In the genomic region with DNA sequence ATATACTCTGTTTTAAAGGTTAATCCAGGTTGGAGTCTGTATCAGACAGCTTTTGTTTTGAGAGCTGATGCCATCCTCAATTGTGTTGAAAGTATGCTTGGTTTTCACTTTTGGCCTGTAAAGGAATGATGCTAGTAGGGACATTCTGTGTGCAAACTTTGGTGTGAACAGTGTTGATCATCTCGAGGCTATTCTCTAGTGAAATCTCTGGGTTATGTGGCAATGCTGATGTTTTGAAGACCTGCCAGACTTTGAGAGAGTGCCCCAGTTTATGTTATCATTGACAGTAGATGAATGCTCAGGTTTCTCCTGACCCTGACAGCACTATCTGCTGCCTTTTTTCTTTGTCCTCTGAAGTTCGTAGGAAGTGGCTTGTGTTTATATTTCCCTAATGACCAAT, we compare ENCODE assay signal across 8 mouse cellular contexts. TPM values are rescaled to one million over a fixed set of nuclear protein-coding genes. Genes with fewer than 3 reads are reported as not detected.
DNase-seq lines count a peak whose midpoint lies in the region; ATAC-seq lines count a peak whose summit lies in the region.

No protein-coding gene starts in this region.

- ATAC-seq in heart, embryonic 14.5 days (ENCODE audit: insufficient number of reproducible peaks, insufficient read depth, low FRiP score, low read depth) = no peak
- no peak for ATAC-seq in hindbrain, embryonic 12.5 days (ENCODE audit: low FRiP score)
- no peak for ATAC-seq in midbrain, embryonic 12.5 days (ENCODE audit: low FRiP score, low read depth)
- no peak for ATAC-seq in megakaryocyte-erythroid progenitor cell, adult 5-6 weeks (replicated peaks; ENCODE audit: low FRiP score, low TSS enrichment, poor library complexity, severe bottlenecking)
- no peak for ATAC-seq in monocyte, adult 5-6 weeks (replicated peaks; ENCODE audit: insufficient number of reproducible peaks, low FRiP score, low TSS enrichment, poor library complexity, severe bottlenecking)

- peak overlapping the region; percentile 93 for H3K4me2 ChIP-seq in heart, embryonic 14.5 days (ENCODE audit: low read length)
- peak overlapping the region; percentile 72 for H3K4me2 ChIP-seq in hindbrain, embryonic 12.5 days (replicated peaks)
- peak overlapping the region; percentile 86 for H3K4me2 ChIP-seq in midbrain, embryonic 12.5 days (replicated peaks)

- peak overlapping the region; percentile 93 for H3K9ac ChIP-seq in heart, embryonic 14.5 days (ENCODE audit: low read length)
- peak overlapping the region; percentile 84; the same call in 1 of the 2 replicates for H3K9ac ChIP-seq in hindbrain, embryonic 12.5 days
- H3K9ac ChIP-seq in midbrain, embryonic 12.5 days (replicated peaks) = no peak overlapping the region

- peaks cover 12% of the 10 kb centered on the region for H3K36me3 ChIP-seq in heart, embryonic 14.5 days (ENCODE audit: control insufficient read depth, insufficient read depth, low read length)
- peaks cover 10% of the 10 kb centered on the region; the same call in 1 of the 2 replicates for H3K36me3 ChIP-seq in hindbrain, embryonic 12.5 days
- peaks cover 8% of the 10 kb centered on the region; the same call in 1 of the 2 replicates for H3K36me3 ChIP-seq in midbrain, embryonic 12.5 days

- intact Hi-C loops in heart, postnatal 14 days (cut with DNase I) = loop anchor here (5.0 kb wide), 2 partner anchors 44 to 89 kb away; a partner anchor contains a TSS

- no peak overlapping the region for H3K27ac ChIP-seq in heart, embryonic 14.5 days (replicated peaks in 1 of 2; ENCODE audit: control insufficient read depth in 1 of 2, insufficient read depth in 1 of 2, low read depth in 2 of 2, low read length in 2 of 2)
- no peak overlapping the region for H3K27ac ChIP-seq in hindbrain, embryonic 12.5 days
- H3K27ac ChIP-seq in midbrain, embryonic 12.5 days (replicated peaks) = no peak overlapping the region

- peak overlapping the region in 1 of 2 experiments; percentile 91; a peak in 2 of 4 replicates for H3K4me3 ChIP-seq in heart, embryonic 14.5 days (ENCODE audit: control insufficient read depth in 1 of 2, insufficient read depth in 1 of 2, low read depth in 1 of 2, low read length in 2 of 2)
- H3K4me3 ChIP-seq in hindbrain, embryonic 12.5 days = peak overlapping the region; percentile 97
- peak overlapping the region; percentile 97 for H3K4me3 ChIP-seq in midbrain, embryonic 12.5 days

- H3K9me3 ChIP-seq in heart, embryonic 14.5 days (ENCODE audit: control insufficient read depth, low read length) = no peaks in the 10 kb centered on the region
- no peaks in the 10 kb centered on the region for H3K9me3 ChIP-seq in hindbrain, embryonic 12.5 days (replicated peaks)
- H3K9me3 ChIP-seq in midbrain, embryonic 12.5 days = no peaks in the 10 kb centered on the region

- H3K27me3 ChIP-seq in heart, embryonic 14.5 days (ENCODE audit: control insufficient read depth, insufficient read depth, low read length) = no peaks in the 10 kb centered on the region
- no peaks in the 10 kb centered on the region for H3K27me3 ChIP-seq in hindbrain, embryonic 12.5 days
- no peaks in the 10 kb centered on the region for H3K27me3 ChIP-seq in midbrain, embryonic 12.5 days

- no peak for DNase-seq in heart, postnatal 14 days
- peak; percentile 54 for DNase-seq in adipocyte (ENCODE audit: low spot score)
- no peak for DNase-seq in gastrocnemius, postnatal 4 days (ENCODE audit: low spot score in 2 of 2)

- peaks cover 8 to 32% of the 10 kb centered on the region in 2 experiments for H3K4me1 ChIP-seq in heart, embryonic 14.5 days (ENCODE audit: control insufficient read depth in 2 of 2, insufficient read depth in 2 of 2, low read length in 2 of 2)
- peaks cover 18% of the 10 kb centered on the region for H3K4me1 ChIP-seq in hindbrain, embryonic 12.5 days
- H3K4me1 ChIP-seq in midbrain, embryonic 12.5 days = peaks cover 21% of the 10 kb centered on the region

- 40% methylated on average over 2 of the region's 2 CpGs for WGBS in heart, embryonic 14.5 days
- WGBS in hindbrain, embryonic 12.5 days = 78% methylated on average over 2 of the region's 2 CpGs
- WGBS in midbrain, embryonic 12.5 days = 72% methylated on average over 2 of the region's 2 CpGs

RNA-seq across cellular contexts. Expression of a gene that starts 1.2 kb away (rescaled TPM):
- polyA plus RNA-seq in heart, embryonic 14.5 days (2014; fragmentation: Nextera tagmentation; extraction: Ambion mirVana) = 5.3 and 6.3 TPM in 2 replicates
- total RNA-seq in heart, postnatal 14 days (2021) = 10 to 100 TPM in 1 of 2 experiments, 1 to 10 TPM in 1; 7.8 to 10.0 TPM
- 13.6 and 15.8 TPM in 2 replicates for polyA plus RNA-seq in hindbrain, embryonic 12.5 days (2016; fragmentation: Nextera tagmentation; extraction: Ambion mirVana)
- polyA plus RNA-seq in midbrain, embryonic 12.5 days (2016; fragmentation: Nextera tagmentation; extraction: Ambion mirVana) = 12.3 and 14.2 TPM in 2 replicates
- total RNA-seq in megakaryocyte-erythroid progenitor cell, adult 5-6 weeks (2014; fragmentation: Nextera tagmentation) = 3.3 and 7.8 TPM in 2 replicates
- 3.9 and 6.2 TPM in 2 replicates for total RNA-seq in megakaryocyte-erythroid progenitor cell, adult 5-6 weeks (2017)
- total RNA-seq in gastrocnemius, postnatal 4 days (2021) = 1 to 10 TPM in 1 of 2 experiments, under 1 TPM in 1; 0.96 to 1.4 TPM
- 0.29 to 0.32 TPM in 2 of 3 replicates, not detected in the other for total RNA-seq in monocyte, adult 5-6 weeks (2017)

RNA-seq across cellular contexts. Expression of a gene that starts 1.4 kb away (rescaled TPM):
- polyA plus RNA-seq in heart, embryonic 14.5 days (2014; fragmentation: Nextera tagmentation; extraction: Ambion mirVana) = 80.0 and 80.7 TPM in 2 replicates
- 100 to 1,000 TPM in 1 of 2 experiments, 10 to 100 TPM in 1; 93.8 to 100 TPM for total RNA-seq in heart, postnatal 14 days (2021)
- 34.6 and 37.5 TPM in 2 replicates for polyA plus RNA-seq in hindbrain, embryonic 12.5 days (2016; fragmentation: Nextera tagmentation; extraction: Ambion mirVana)
- 37.2 and 46.5 TPM in 2 replicates for polyA plus RNA-seq in midbrain, embryonic 12.5 days (2016; fragmentation: Nextera tagmentation; extraction: Ambion mirVana)
- 24.5 and 55.2 TPM in 2 replicates for total RNA-seq in megakaryocyte-erythroid progenitor cell, adult 5-6 weeks (2014; fragmentation: Nextera tagmentation)
- total RNA-seq in megakaryocyte-erythroid progenitor cell, adult 5-6 weeks (2017) = 24.3 and 40.0 TPM in 2 replicates
- 10 to 100 TPM; 35.5 to 35.7 TPM for total RNA-seq in gastrocnemius, postnatal 4 days (2021)
- 5.7 to 9.8 TPM (median 8.6 TPM) in 3 replicates for total RNA-seq in monocyte, adult 5-6 weeks (2017)

RNA-seq across cellular contexts. Expression of a gene that starts 46.0 kb away (rescaled TPM):
- polyA plus RNA-seq in heart, embryonic 14.5 days (2014; fragmentation: Nextera tagmentation; extraction: Ambion mirVana) = 33.2 and 37.9 TPM in 2 replicates
- total RNA-seq in heart, postnatal 14 days (2021) = 10 to 100 TPM; 52.4 to 56.6 TPM
- polyA plus RNA-seq in hindbrain, embryonic 12.5 days (2016; fragmentation: Nextera tagmentation; extraction: Ambion mirVana) = 11.9 and 12.3 TPM in 2 replicates
- 9.6 and 10.3 TPM in 2 replicates for polyA plus RNA-seq in midbrain, embryonic 12.5 days (2016; fragmentation: Nextera tagmentation; extraction: Ambion mirVana)
- total RNA-seq in megakaryocyte-erythroid progenitor cell, adult 5-6 weeks (2014; fragmentation: Nextera tagmentation) = 11.8 and 13.6 TPM in 2 replicates
- 14.5 and 26.4 TPM in 2 replicates for total RNA-seq in megakaryocyte-erythroid progenitor cell, adult 5-6 weeks (2017)
- 10 to 100 TPM in 1 of 2 experiments, 1 to 10 TPM in 1; 9.9 to 10.9 TPM for total RNA-seq in gastrocnemius, postnatal 4 days (2021)
- 7.0 to 10.6 TPM (median 8.4 TPM) in 3 replicates for total RNA-seq in monocyte, adult 5-6 weeks (2017)

RNA-seq across cellular contexts. Expression of a gene that starts 46.0 kb away (rescaled TPM):
- 1.7 and 1.8 TPM in 2 replicates for polyA plus RNA-seq in heart, embryonic 14.5 days (2014; fragmentation: Nextera tagmentation; extraction: Ambion mirVana)
- total RNA-seq in heart, postnatal 14 days (2021) = 1 to 10 TPM; 1.7 to 1.9 TPM
- 1.2 and 2.6 TPM in 2 replicates for polyA plus RNA-seq in hindbrain, embryonic 12.5 days (2016; fragmentation: Nextera tagmentation; extraction: Ambion mirVana)
- 2.6 and 2.7 TPM in 2 replicates for polyA plus RNA-seq in midbrain, embryonic 12.5 days (2016; fragmentation: Nextera tagmentation; extraction: Ambion mirVana)
- 1.1 and 2.0 TPM in 2 replicates for total RNA-seq in megakaryocyte-erythroid progenitor cell, adult 5-6 weeks (2014; fragmentation: Nextera tagmentation)
- total RNA-seq in megakaryocyte-erythroid progenitor cell, adult 5-6 weeks (2017) = 4.5 and 7.6 TPM in 2 replicates
- 1 to 10 TPM in 1 of 2 experiments, under 1 TPM in 1; 0.54 to 1.1 TPM for total RNA-seq in gastrocnemius, postnatal 4 days (2021)
- 0.75 to 0.87 TPM in 2 of 3 replicates, not detected in the other for total RNA-seq in monocyte, adult 5-6 weeks (2017)

RNA-seq across cellular contexts. Expression of a gene that starts 46.2 kb away (rescaled TPM):
- 53.1 and 55.4 TPM in 2 replicates for polyA plus RNA-seq in heart, embryonic 14.5 days (2014; fragmentation: Nextera tagmentation; extraction: Ambion mirVana)
- total RNA-seq in heart, postnatal 14 days (2021) = 10 to 100 TPM; 30.6 to 31.7 TPM
- 99.3 and 101 TPM in 2 replicates for polyA plus RNA-seq in hindbrain, embryonic 12.5 days (2016; fragmentation: Nextera tagmentation; extraction: Ambion mirVana)
- 117 TPM in 2 replicates for polyA plus RNA-seq in midbrain, embryonic 12.5 days (2016; fragmentation: Nextera tagmentation; extraction: Ambion mirVana)
- total RNA-seq in megakaryocyte-erythroid progenitor cell, adult 5-6 weeks (2014; fragmentation: Nextera tagmentation) = 73.5 and 91.4 TPM in 2 replicates
- total RNA-seq in megakaryocyte-erythroid progenitor cell, adult 5-6 weeks (2017) = 61.7 and 63.0 TPM in 2 replicates
- 10 to 100 TPM; 31.4 to 37.3 TPM for total RNA-seq in gastrocnemius, postnatal 4 days (2021)
- total RNA-seq in monocyte, adult 5-6 weeks (2017) = 37.1 to 48.0 TPM (median 46.0 TPM) in 3 replicates
